Mouse (Mus musculus): ENCODE results near the gene Ltbp2. TPM values are rescaled to one million over a fixed set of nuclear protein-coding genes. Genes with fewer than 3 reads are reported as not detected.

Gene Ltbp2
- polyA plus RNA-seq, 1 experiment, result 96.8 TPM

GRCm38 (mm10) chr12:84784604-84785381 lies 91.5 kb downstream of the Ltbp2 start:
- Histone ChIP-seq H3K4me3 (replicated peaks; ENCODE audit: extremely low read depth, low read depth, low read length) (no peak overlapping the region), H3K4me1 (ENCODE audit: control insufficient read depth, insufficient read depth, low read length) (peaks cover 4% of the 10 kb centered on the region; the same call in 1 of the 2 replicates)
- TF ChIP-seq POLR2A (IDR thresholded peaks at IDR 0.05; ENCODE audit: borderline replicate concordance, extremely low read depth, low read depth, low read length), result no peak
- TF ChIP-seq CTCF (IDR thresholded peaks at IDR 0.05; ENCODE audit: insufficient read depth, low read length), result peak; percentile 83
- 25% methylated on average over 25 of the region's 25 CpGs for WGBS
- DNase-seq, result peak; percentile 87

GRCm38 (mm10) chr12:84776229-84776628 lies 100.1 kb downstream of the Ltbp2 start:
- H3K4me1 ChIP-seq (ENCODE audit: control insufficient read depth, insufficient read depth, low read length), result peaks cover 6% of the 10 kb centered on the region
- TF ChIP-seq POLR2A (IDR thresholded peaks at IDR 0.05; ENCODE audit: borderline replicate concordance, extremely low read depth, low read depth, low read length), result no peak
- no peak for TF ChIP-seq CTCF (IDR thresholded peaks at IDR 0.05; ENCODE audit: insufficient read depth, low read length)
- no peak for DNase-seq
- no peak overlapping the region for H3K4me3 ChIP-seq (replicated peaks; ENCODE audit: extremely low read depth, low read depth, low read length)

- no peak for TF ChIP-seq POLR2A (IDR thresholded peaks at IDR 0.05; ENCODE audit: borderline replicate concordance, extremely low read depth, low read depth, low read length)
- TF ChIP-seq CTCF (IDR thresholded peaks at IDR 0.05; ENCODE audit: insufficient read depth, low read length), result no peak
- 55% methylated on average over 6 of the region's 6 CpGs for WGBS
- H3K4me3 ChIP-seq (replicated peaks; ENCODE audit: extremely low read depth, low read depth, low read length), result no peak overlapping the region
- DNase-seq, result no peak
- peaks cover 8% of the 10 kb centered on the region for H3K4me1 ChIP-seq (ENCODE audit: control insufficient read depth, insufficient read depth, low read length)
These were observed 102.0 kb downstream of the Ltbp2 start for GRCm38 (mm10) chr12:84774376-84774775.

GRCm38 (mm10) chr12:84773476-84773875 lies 102.9 kb downstream of the Ltbp2 start:
- TF ChIP-seq POLR2A (IDR thresholded peaks at IDR 0.05; ENCODE audit: borderline replicate concordance, extremely low read depth, low read depth, low read length) (no peak), CTCF (IDR thresholded peaks at IDR 0.05; ENCODE audit: insufficient read depth, low read length) (no peak)
- H3K4me3 ChIP-seq (replicated peaks; ENCODE audit: extremely low read depth, low read depth, low read length), result peak overlapping the region; percentile 86
- under 1% methylated on average over 20 of the region's 20 CpGs for WGBS
- no peak for DNase-seq
- peaks cover 8% of the 10 kb centered on the region for H3K4me1 ChIP-seq (ENCODE audit: control insufficient read depth, insufficient read depth, low read length)

GRCm38 (mm10) chr12:84772726-84773441 lies 103.4 kb downstream of the Ltbp2 start, which contains the start of the genes Npc2 and Isca2:
Gene Npc2, minus strand, starts transcription at chr12:84773152.
Gene Isca2, plus strand, starts transcription at chr12:84773251.
- peak within 1 kb of the TSS; percentile 92 for H3K4me3 ChIP-seq (replicated peaks; ENCODE audit: extremely low read depth, low read depth, low read length)
- TF ChIP-seq POLR2A (IDR thresholded peaks at IDR 0.05; ENCODE audit: borderline replicate concordance, extremely low read depth, low read depth, low read length), result peak; percentile 94
- no peak for TF ChIP-seq CTCF (IDR thresholded peaks at IDR 0.05; ENCODE audit: insufficient read depth, low read length)
- WGBS, result under 1% methylated on average over 50 of the region's 50 CpGs
- DNase-seq, result peak; percentile 93
- H3K4me1 ChIP-seq (ENCODE audit: control insufficient read depth, insufficient read depth, low read length), result peaks cover 9% of the 10 kb centered on the region

- WGBS, result 2% methylated on average over 10 of the region's 10 CpGs
These were observed 104.3 kb downstream of the Ltbp2 start for GRCm38 (mm10) chr12:84771981-84772520.

GRCm38 (mm10) chr12:84769624-84770023 lies 106.7 kb downstream of the Ltbp2 start:
- Histone ChIP-seq H3K4me3 (replicated peaks; ENCODE audit: extremely low read depth, low read depth, low read length) (peak overlapping the region; percentile 25), H3K4me1 (ENCODE audit: control insufficient read depth, insufficient read depth, low read length) (peaks cover 14% of the 10 kb centered on the region; the same call in 1 of the 2 replicates)
- DNase-seq, result no peak
- TF ChIP-seq POLR2A (IDR thresholded peaks at IDR 0.05; ENCODE audit: borderline replicate concordance, extremely low read depth, low read depth, low read length), result peak; percentile 45; the same call in 1 of the 2 replicates
- TF ChIP-seq CTCF (IDR thresholded peaks at IDR 0.05; ENCODE audit: insufficient read depth, low read length), result no peak
- WGBS, result 57% methylated on average over 7 of the region's 7 CpGs

More at GRCm38 (mm10) chr12:84771981-84772520, 104.3 kb downstream of the Ltbp2 start:
- TF ChIP-seq POLR2A (IDR thresholded peaks at IDR 0.05; ENCODE audit: borderline replicate concordance, extremely low read depth, low read depth, low read length) (no peak), CTCF (IDR thresholded peaks at IDR 0.05; ENCODE audit: insufficient read depth, low read length) (no peak)
- Histone ChIP-seq H3K4me3 (replicated peaks; ENCODE audit: extremely low read depth, low read depth, low read length) (peak overlapping the region; percentile 92), H3K4me1 (ENCODE audit: control insufficient read depth, insufficient read depth, low read length) (peaks cover 11% of the 10 kb centered on the region)
- DNase-seq, result no peak

- Histone ChIP-seq H3K4me1 (ENCODE audit: control insufficient read depth, insufficient read depth, low read length) (peaks cover 10% of the 10 kb centered on the region; the same call in 1 of the 2 replicates), H3K4me3 (replicated peaks; ENCODE audit: extremely low read depth, low read depth, low read length) (no peak overlapping the region)
- no peak for DNase-seq
- WGBS, result 52% methylated on average over 6 of the region's 6 CpGs
- TF ChIP-seq CTCF (IDR thresholded peaks at IDR 0.05; ENCODE audit: insufficient read depth, low read length) (no peak), POLR2A (IDR thresholded peaks at IDR 0.05; ENCODE audit: borderline replicate concordance, extremely low read depth, low read depth, low read length) (no peak)
These were observed 108.8 kb downstream of the Ltbp2 start for GRCm38 (mm10) chr12:84767510-84767909.

- H3K4me1 ChIP-seq (ENCODE audit: control insufficient read depth, insufficient read depth, low read length), result peaks cover 10% of the 10 kb centered on the region; the same call in 1 of the 2 replicates
These were observed 110.1 kb downstream of the Ltbp2 start for GRCm38 (mm10) chr12:84766113-84766735.

More at GRCm38 (mm10) chr12:84766113-84766735, 110.1 kb downstream of the Ltbp2 start:
- TF ChIP-seq CTCF (IDR thresholded peaks at IDR 0.05; ENCODE audit: insufficient read depth, low read length) (no peak), POLR2A (IDR thresholded peaks at IDR 0.05; ENCODE audit: borderline replicate concordance, extremely low read depth, low read depth, low read length) (no peak)
- H3K4me3 ChIP-seq (replicated peaks; ENCODE audit: extremely low read depth, low read depth, low read length), result no peak overlapping the region
- no peak for DNase-seq
- 63% methylated on average over 5 of the region's 5 CpGs for WGBS

Measured in lung, adult 2 months (tissue).